ENCODE assay signal across 8 mouse cellular contexts in the genomic region with DNA sequence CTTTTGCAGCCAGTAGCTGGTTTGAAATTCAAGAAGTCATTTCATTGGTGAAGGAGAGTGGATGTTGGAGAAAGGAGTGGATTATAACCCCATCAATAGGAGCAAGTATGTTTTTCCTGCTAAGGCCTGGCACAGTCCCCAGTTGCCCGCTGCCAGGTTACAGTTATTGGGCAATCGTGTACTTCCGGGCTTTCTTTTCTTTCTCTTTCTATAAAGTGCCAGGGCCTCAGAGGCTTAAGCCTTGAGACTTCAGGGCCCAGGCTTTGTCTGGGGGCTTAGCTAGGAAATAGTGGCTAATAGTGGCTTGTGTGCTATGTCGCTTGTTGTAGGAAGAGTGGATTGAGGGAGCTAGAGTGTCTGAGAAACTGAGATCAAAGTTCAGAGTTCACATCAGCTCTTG. TPM values are rescaled to one million over a fixed set of nuclear protein-coding genes. Genes with fewer than 3 reads are reported as not detected.
A peak's percentile ranks its signal among the peaks of the same experiment; 100 is the strongest.
DNase-seq lines count a peak whose midpoint lies in the region; ATAC-seq and TF ChIP-seq lines count a peak whose summit lies in the region.

No protein-coding gene starts in this region.

- H3K4me3 ChIP-seq in spleen, adult 2 months (ENCODE audit: extremely low read depth, insufficient read depth, insufficient read length): peak overlapping the region; percentile 78
- 0 out of 2 replicates have a peak overlapping the region, but pooled peaks have one; percentile 3 for H3K4me3 ChIP-seq in forebrain, postnatal 0 days (ENCODE audit: low read depth, low read length)
- H3K4me3 ChIP-seq in liver, embryonic 14.5 days (ENCODE audit: insufficient read depth in 1 of 2, low read depth in 2 of 2, low read length in 2 of 2): peak overlapping the region in 1 of 2 experiments; percentile 55; a peak in 1 of 4 replicates
- H3K4me3 ChIP-seq in neural tube, embryonic 14.5 days (ENCODE audit: low read depth, low read length): peak overlapping the region; percentile 1; the same call in 1 of the 2 replicates

- H3K36me3 ChIP-seq in spleen, adult 2 months (ENCODE audit: control insufficient read depth, insufficient read depth, low read length): peaks cover 4% of the 10 kb centered on the region; the same call in 1 of the 2 replicates
- no peaks in the 10 kb centered on the region for H3K36me3 ChIP-seq in forebrain, postnatal 0 days (ENCODE audit: insufficient read depth)
- no peaks in the 10 kb centered on the region for H3K36me3 ChIP-seq in liver, embryonic 14.5 days (replicated peaks; ENCODE audit: control insufficient read depth, insufficient read depth, low read depth)
- no peaks in the 10 kb centered on the region for H3K36me3 ChIP-seq in neural tube, embryonic 14.5 days (ENCODE audit: control insufficient read depth, insufficient read depth, low read length)

- peak overlapping the region; percentile 44; the same call in 1 of the 2 replicates for H3K27ac ChIP-seq in spleen, adult 2 months (ENCODE audit: insufficient read depth, low read length)
- no peak overlapping the region; the same call in 1 of the 2 replicates for H3K27ac ChIP-seq in forebrain, postnatal 0 days (ENCODE audit: low read depth, low read length)
- no peak overlapping the region for H3K27ac ChIP-seq in liver, embryonic 14.5 days
- H3K27ac ChIP-seq in neural tube, embryonic 14.5 days (ENCODE audit: low read depth, low read length): peak overlapping the region; percentile 44

- TF ChIP-seq POLR2A in spleen, adult 2 months (IDR thresholded peaks at IDR 0.05; ENCODE audit: low read depth, low read length): no peak

- TF ChIP-seq EP300 in liver, embryonic 14.5 days (IDR thresholded peaks at IDR 0.05; ENCODE audit: low read depth): no peak

- TF ChIP-seq CTCF in spleen, adult 2 months (IDR thresholded peaks at IDR 0.05; ENCODE audit: extremely low read depth, insufficient read depth, insufficient read length, insufficient replicate concordance): no peak
- TF ChIP-seq CTCF in forebrain, postnatal 0 days (IDR thresholded peaks at IDR 0.05; ENCODE audit: low read depth): no peak
- TF ChIP-seq CTCF in liver, embryonic 14.5 days (IDR thresholded peaks at IDR 0.05; ENCODE audit: low read depth): no peak

- no peaks in the 10 kb centered on the region for H3K27me3 ChIP-seq in spleen, adult 2 months (ENCODE audit: control insufficient read depth, insufficient read depth, low read length)
- H3K27me3 ChIP-seq in forebrain, postnatal 0 days (ENCODE audit: insufficient read depth, low read length): no peaks in the 10 kb centered on the region
- H3K27me3 ChIP-seq in liver, embryonic 14.5 days (ENCODE audit: control insufficient read depth, insufficient read depth, low read length): peaks cover 33% of the 10 kb centered on the region
- no peaks in the 10 kb centered on the region for H3K27me3 ChIP-seq in neural tube, embryonic 14.5 days (ENCODE audit: control insufficient read depth, insufficient read depth, low read length)

- WGBS in spleen, adult 2 months: 24% methylated on average over 4 of the region's 4 CpGs
- 16% methylated on average over 4 of the region's 4 CpGs for WGBS in forebrain, postnatal 0 days
- WGBS in liver, embryonic 14.5 days (ENCODE audit: insufficient replicate concordance): 52% methylated on average over 4 of the region's 4 CpGs
- WGBS in neural tube, embryonic 14.5 days: 30% methylated on average over 4 of the region's 4 CpGs

- peak in 1 of 2 experiments; percentile 21 for DNase-seq in spleen, adult 2 months (ENCODE audit: low read depth in 1 of 2, low spot score in 2 of 2)
- no peak for DNase-seq in spleen, adult 12 weeks (ENCODE audit: low spot score)
- peak; percentile 38 for DNase-seq in forebrain, postnatal 0 days
- no peak for DNase-seq in liver, embryonic 14.5 days (ENCODE audit: low read depth in 3 of 3, low spot score in 3 of 3)
- no peak for DNase-seq in testis, postnatal 14 days (ENCODE audit: low spot score)
- DNase-seq in adrenal gland, postnatal 4 days (ENCODE audit: low spot score in 2 of 2): no peak
- DNase-seq in layer of hippocampus, postnatal 10 days (ENCODE audit: low spot score in 2 of 2): no peak

- H3K4me1 ChIP-seq in spleen, adult 2 months (ENCODE audit: control insufficient read depth, insufficient read depth, insufficient read length): peaks cover 11% of the 10 kb centered on the region; the same call in 1 of the 2 replicates
- H3K4me1 ChIP-seq in forebrain, postnatal 0 days (ENCODE audit: insufficient read depth): peaks cover 38% of the 10 kb centered on the region
- H3K4me1 ChIP-seq in liver, embryonic 14.5 days (replicated peaks; ENCODE audit: control insufficient read depth in 2 of 2, insufficient read depth in 2 of 2, low read length in 1 of 2): peaks cover 0 to 17% of the 10 kb centered on the region in 2 experiments; a peak in 2 of 4 replicates
- peaks cover 36% of the 10 kb centered on the region; the same call in 1 of the 2 replicates for H3K4me1 ChIP-seq in neural tube, embryonic 14.5 days (ENCODE audit: control insufficient read depth, insufficient read depth, low read length)

- H3K9me3 ChIP-seq in forebrain, postnatal 0 days (ENCODE audit: low read length): no peaks in the 10 kb centered on the region
- H3K9me3 ChIP-seq in liver, embryonic 14.5 days (ENCODE audit: control insufficient read depth, low read length): no peaks in the 10 kb centered on the region
- no peaks in the 10 kb centered on the region for H3K9me3 ChIP-seq in neural tube, embryonic 14.5 days (ENCODE audit: control insufficient read depth, low read length)

- ATAC-seq in forebrain, postnatal 0 days: no peak
- ATAC-seq in liver, embryonic 14.5 days (ENCODE audit: insufficient read depth): no peak
- ATAC-seq in neural tube, embryonic 14.5 days (ENCODE audit: low read depth): no peak

- no peak overlapping the region for H3K9ac ChIP-seq in forebrain, postnatal 0 days
- H3K9ac ChIP-seq in liver, embryonic 14.5 days (replicated peaks): no peak overlapping the region
- H3K9ac ChIP-seq in neural tube, embryonic 14.5 days (replicated peaks; ENCODE audit: low read depth, low read length): no peak overlapping the region; the same call in 1 of the 2 replicates

- peak overlapping the region; percentile 98 for H3K4me2 ChIP-seq in forebrain, postnatal 0 days (ENCODE audit: low read depth)
- H3K4me2 ChIP-seq in liver, embryonic 14.5 days (ENCODE audit: low read depth): peak overlapping the region; percentile 70
- H3K4me2 ChIP-seq in neural tube, embryonic 14.5 days (ENCODE audit: low read depth, low read length): peak overlapping the region; percentile 90

RNA-seq across cellular contexts. Expression of gene Nuak2, which starts 1.5 kb away (rescaled TPM):
- polyA plus RNA-seq in spleen, adult 2 months (2012; rRNA removed): 17.4 and 25.5 TPM in 2 replicates
- 4.4 and 4.5 TPM in 2 replicates for total RNA-seq in forebrain, postnatal 0 days (2014; rRNA removed)
- 4.3 and 6.8 TPM in 2 replicates for polyA plus RNA-seq in forebrain, postnatal 0 days (2015; fragmentation: Nextera tagmentation; extraction: Ambion mirVana)
- 1.0 and 1.2 TPM in 2 replicates for polyA plus RNA-seq in liver, embryonic 14.5 days (2012; rRNA removed)
- polyA plus RNA-seq in liver, embryonic 14.5 days (2014; fragmentation: Nextera tagmentation; extraction: Ambion mirVana): 2.0 and 2.1 TPM in 2 replicates
- 7.8 and 8.4 TPM in 2 replicates for polyA plus RNA-seq in neural tube, embryonic 14.5 days (2014; fragmentation: Nextera tagmentation; extraction: Ambion mirVana)
- 1 to 10 TPM; 3.3 to 7.4 TPM for total RNA-seq in adrenal gland, postnatal 4 days (2021)
- total RNA-seq in layer of hippocampus, postnatal 10 days (2021): 1 to 10 TPM; 3.1 TPM

RNA-seq across cellular contexts. Expression of gene Klhdc8a, which starts 19.0 kb away (rescaled TPM):
- 0.59 and 0.68 TPM in 2 replicates for polyA plus RNA-seq in spleen, adult 2 months (2012; rRNA removed)
- 10.3 and 11.2 TPM in 2 replicates for total RNA-seq in forebrain, postnatal 0 days (2014; rRNA removed)
- 4.5 and 6.3 TPM in 2 replicates for polyA plus RNA-seq in forebrain, postnatal 0 days (2015; fragmentation: Nextera tagmentation; extraction: Ambion mirVana)
- 0.01 and 0.04 TPM in 2 replicates for polyA plus RNA-seq in liver, embryonic 14.5 days (2012; rRNA removed)
- polyA plus RNA-seq in liver, embryonic 14.5 days (2014; fragmentation: Nextera tagmentation; extraction: Ambion mirVana): 0.03 and 0.13 TPM in 2 replicates
- polyA plus RNA-seq in neural tube, embryonic 14.5 days (2014; fragmentation: Nextera tagmentation; extraction: Ambion mirVana): 6.6 and 8.4 TPM in 2 replicates
- total RNA-seq in adrenal gland, postnatal 4 days (2021): 100 to 1,000 TPM; 100 to 109 TPM
- 10 to 100 TPM; 11.1 to 11.5 TPM for total RNA-seq in layer of hippocampus, postnatal 10 days (2021)

Comparison
In these comparisons a context has a peak if more than half of its experiments do, and no peak if none do; other contexts are left out.
1. H3K27ac ChIP-seq: peak in spleen, adult 2 months (single experiment) and neural tube, embryonic 14.5 days (single experiment); none in forebrain, postnatal 0 days (single experiment) and liver, embryonic 14.5 days (single experiment).
2. Peak in every context shown above with its lines, with median percentiles within 50 percentile points of each other: H3K4me2 ChIP-seq.